Mouse (Mus musculus): ENCODE measurements around the gene Atp6v1b1.

Atp6v1b1 gene

DNA sequence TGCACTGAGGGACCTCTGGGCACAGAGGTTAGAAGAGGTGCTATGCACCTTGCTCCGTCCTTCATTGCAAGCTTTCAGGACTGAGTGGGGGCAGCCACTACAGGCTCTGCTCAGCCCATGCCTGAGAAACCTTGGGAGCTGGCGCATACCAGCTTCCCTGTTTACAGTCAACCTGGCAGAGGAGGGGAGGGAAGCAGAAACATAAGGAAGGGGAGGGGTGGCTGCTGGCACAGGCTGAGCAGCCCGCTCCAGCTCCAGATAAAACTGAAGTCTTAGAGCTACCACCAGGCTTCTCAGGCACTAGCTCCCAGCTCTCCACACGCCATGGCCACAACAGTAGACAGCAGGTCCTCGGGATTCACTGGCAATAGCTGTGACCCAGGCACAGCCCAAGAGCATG lies at the start of gene Atp6v1b1:
Gene Atp6v1b1, plus strand, starts transcription at position 230 of the 400 bp plus-strand sequence.
- no peak for DNase-seq (ENCODE audit: extremely low spot score, low spot score)

DNA sequence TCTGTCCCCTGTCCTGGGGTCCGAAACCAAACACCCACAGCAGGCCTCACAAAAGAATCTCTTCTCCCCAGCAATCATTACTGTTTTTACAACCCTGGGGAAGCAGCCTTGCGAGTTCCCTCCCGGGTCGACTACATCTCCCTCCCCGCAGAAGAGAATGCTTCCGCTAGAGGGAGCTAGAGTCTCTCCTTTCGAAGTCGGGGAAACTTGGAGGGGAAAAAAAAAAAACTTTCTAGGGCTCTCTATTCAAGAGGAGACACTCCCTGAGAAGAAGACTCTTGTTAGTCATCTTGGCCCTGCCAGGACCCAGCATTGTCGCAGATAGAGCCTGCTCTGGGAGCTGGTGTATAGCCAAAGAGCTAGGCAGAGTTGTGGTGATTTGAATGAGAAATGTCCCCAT lies 49.0 kb upstream of the Atp6v1b1 start:
- DNase-seq (ENCODE audit: extremely low spot score, low spot score): peak; percentile 61

DNA sequence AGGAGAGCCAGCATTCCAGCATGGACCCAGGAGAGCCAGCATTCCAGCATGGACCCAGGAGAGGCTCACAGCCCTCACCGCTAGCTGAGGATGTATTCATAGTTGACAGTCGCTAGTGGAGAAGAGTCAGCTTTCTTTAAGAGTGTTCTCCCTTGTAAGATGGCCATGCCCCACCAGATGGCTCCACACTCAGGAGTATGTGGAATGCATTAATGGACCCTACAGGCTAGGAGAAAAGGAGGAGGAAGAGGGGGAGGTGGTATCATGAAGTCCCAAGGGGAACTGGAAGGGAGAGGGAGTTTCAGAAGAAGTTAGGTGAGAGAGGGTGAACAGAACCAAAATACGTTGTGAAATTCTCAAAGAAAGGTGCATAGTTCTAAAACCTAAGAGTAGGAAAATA lies 47.1 kb upstream of the Atp6v1b1 start:
- DNase-seq (ENCODE audit: extremely low spot score, low spot score): no peak

DNA sequence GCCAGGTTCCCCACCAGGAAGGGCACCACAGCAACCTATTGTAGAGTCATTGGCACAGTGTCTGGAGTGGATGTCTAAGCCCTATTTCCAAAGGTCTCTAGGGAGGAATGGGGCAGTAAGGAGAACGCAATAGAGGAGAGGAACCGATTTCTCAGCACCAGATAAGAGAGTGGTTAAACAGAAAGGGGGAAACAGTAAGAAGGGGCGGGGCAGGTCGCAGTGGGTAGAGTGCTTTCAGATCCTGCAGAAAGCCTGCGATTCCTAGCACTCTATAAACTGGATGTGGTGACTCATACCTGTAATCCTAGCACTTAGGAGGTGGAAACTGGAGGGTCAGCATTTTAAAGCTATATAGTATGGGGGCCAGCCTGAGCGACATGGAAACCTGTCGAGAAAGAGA lies 46.1 kb upstream of the Atp6v1b1 start:
- no peak for DNase-seq (ENCODE audit: extremely low spot score, low spot score)

DNA sequence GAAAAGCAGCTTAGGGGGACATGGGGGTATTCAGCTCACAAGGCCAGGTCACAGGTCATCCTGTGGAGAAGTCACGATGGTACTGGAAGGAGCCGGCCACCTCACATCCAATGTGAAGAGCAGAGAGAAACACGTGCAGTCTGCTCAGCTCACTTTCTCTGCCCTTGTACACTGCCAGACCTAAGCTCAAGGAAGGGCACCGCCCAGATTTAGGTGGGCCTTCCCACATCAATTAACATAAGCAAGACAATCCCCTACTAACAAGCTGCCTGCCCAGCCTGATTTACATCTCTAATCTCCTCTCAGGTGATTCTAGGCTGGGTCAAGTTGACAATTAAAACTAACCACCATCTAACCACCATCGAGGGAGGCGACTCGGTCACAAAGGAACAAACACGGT lies 44.9 kb upstream of the Atp6v1b1 start:
- DNase-seq (ENCODE audit: extremely low spot score, low spot score): peak; percentile 21

DNA sequence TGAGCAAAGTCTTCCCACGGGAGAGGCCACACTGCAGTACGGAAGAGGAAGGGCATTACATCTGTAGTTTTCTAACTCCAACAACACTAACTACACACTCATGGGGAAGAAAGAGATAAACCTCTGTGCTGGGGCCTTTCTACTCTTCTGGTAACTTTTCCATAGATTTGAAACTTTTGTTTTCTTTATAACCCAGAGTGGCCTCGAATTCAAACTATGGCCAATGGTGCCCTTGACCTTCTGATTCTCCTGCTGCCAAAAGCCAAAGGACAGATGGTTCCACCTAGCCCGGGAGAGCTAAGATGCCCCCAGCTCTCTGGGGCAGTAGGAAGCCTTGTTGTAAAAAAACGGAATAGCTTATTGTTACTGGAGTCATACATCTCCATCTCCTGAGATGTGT lies 42.8 kb upstream of the Atp6v1b1 start:
- no peak for DNase-seq (ENCODE audit: extremely low spot score, low spot score)

DNA sequence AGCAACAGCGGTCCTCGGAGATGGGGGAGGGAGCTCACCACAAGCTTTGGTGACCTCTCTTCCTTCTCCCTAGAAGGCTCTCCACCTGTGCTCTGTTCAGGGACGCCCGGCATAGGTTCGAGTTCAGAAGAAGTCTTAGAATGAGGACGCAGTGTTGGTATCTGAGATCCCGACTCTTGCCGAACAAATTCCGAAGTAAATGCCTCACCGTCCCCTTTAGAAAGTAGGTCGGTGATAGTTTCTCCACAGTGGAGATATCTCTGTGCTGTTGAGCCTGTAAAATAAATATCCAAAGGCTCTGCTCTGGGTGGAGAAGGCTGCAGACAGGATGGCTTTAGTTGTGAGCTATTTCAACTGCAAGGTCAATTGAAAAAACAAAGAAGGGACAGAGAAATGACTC lies 41.8 kb upstream of the Atp6v1b1 start:
- peak; percentile 53 for DNase-seq (ENCODE audit: extremely low spot score, low spot score)

DNA sequence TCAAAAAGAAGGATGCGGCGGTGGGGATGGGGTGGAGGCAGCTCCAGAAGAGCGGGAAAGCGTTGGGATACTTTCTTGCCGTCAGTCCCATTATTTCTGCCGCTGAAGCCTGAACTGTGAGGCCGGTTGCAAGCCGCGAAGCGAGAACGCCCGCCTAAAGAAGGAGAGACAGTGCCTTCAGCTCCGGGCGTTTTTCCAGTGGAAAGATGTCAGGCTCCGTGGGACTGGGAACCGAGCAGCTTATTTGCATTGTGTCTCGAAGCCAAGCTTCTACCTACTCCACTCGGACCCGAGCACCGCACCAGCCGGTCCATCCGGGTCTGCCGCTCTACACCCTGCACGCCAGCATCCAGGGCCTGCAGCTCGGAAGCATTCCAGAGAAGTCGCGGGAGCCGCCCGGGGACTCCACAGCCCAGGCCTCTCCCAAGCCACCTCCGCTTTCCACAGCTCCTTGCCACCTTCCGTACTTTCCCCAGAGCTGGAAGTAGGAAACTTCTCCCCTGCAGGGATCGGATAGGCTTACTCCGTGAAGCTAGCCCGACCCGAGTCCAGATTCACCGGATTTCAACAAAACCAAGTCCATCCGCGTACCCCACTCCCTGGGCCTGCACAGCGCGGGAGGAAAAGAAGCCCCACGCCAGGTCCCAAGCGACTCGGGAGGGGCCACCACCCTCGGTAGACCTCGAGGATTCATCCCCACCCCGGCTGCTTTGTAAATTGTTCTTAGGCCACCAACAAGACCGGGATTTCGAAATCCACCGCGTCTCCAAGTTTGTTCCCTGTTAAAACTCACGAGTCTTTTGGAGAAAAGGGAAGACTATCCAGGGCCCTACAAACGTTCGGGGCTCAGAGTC lies 40.4 kb upstream of the Atp6v1b1 start:
- DNase-seq (ENCODE audit: extremely low spot score, low spot score): peak; percentile 77

DNA sequence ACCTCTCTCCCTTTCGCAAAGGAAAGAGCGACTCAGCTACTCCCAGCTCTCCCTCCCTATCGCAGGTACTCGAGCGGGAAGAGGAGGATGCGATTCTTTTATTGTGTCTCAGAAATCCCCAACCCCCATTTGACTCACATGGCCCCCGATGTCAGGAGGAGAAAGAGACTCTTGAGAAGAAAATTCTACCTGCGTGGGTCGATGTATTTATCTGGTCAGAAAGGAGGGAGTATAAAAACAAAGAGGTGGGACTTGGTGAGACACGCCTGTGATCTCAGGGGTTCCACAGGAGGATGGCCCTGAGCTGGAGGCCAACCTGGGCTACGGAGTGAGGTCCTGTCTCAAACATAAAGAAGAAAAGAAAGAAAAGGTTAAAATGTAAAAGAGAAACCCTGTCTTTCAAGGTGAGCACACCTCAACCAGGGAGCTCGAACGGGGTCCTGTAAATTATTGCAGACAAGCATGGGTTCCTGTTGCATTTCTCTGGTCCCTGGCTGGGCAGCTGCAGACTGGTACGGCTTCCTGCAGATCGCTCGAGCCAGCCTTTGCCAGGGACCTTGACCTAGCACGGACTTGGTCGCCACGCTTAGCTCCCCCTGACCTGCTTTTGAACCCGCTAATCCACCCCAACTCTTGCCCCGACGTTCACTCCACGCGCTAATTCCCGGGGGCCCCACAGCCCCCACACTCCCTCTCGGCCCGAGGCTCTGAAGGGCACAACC lies 39.6 kb upstream of the Atp6v1b1 start:
- DNase-seq (ENCODE audit: extremely low spot score, low spot score): peak; percentile 58

DNA sequence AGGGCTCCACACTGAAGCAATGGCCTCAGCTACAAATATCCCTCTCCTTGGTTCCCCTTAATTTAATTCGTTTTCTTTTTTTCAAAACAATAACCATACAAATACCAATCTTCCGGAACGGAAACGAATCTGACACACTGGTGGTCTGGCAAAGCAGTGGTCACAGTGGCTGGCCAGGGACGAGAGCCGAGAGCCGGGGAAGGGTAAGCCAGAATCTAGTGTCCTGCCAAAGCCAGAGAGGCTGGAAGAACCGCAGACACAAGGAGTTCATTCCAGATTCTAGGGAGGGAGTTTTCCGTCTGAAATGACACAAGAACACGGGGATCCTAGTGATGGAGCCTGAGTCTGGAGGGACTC lies 39.1 kb upstream of the Atp6v1b1 start:
- no peak for DNase-seq (ENCODE audit: extremely low spot score, low spot score)

DNA sequence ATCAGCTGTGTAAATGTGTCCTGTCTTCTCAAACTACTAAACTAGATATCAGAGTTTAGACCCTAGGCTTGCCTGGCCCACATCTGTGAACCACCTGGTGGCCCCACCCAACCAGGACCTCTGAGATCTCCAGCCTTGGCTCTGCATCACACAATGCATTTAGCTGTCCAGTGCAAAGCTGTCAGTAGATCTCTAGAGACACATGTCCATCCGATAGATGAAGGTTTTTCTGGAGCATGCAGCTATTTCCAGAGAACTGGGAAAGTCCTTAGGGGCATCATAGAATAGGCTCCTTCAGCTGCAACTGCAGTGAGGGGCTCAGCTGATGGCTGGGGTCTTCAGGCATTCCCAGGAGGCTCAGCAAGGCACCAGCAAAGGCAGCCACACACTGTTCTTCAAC lies 38.5 kb upstream of the Atp6v1b1 start:
- peak; percentile 56 for DNase-seq (ENCODE audit: extremely low spot score, low spot score)

DNA sequence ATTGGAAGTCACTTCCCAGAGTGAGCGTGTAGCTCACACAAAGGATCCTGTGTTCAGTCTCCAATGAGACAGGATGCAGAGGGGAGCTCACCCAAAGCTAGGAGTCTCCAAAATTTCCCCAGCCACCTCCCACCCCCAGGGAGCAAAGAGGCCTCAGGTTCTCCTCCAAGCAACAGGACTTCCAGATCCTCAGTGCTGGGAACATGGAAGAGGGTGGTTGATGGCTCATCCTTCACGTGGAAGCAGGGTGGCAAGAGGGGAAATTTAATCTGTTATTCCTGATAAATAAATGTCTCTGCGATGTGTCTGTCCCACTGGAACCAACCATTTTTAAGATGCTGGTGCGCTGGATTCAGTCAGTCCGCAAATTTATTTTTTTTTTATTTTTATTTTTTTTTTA lies 38.1 kb upstream of the Atp6v1b1 start:
- DNase-seq (ENCODE audit: extremely low spot score, low spot score): no peak

DNA sequence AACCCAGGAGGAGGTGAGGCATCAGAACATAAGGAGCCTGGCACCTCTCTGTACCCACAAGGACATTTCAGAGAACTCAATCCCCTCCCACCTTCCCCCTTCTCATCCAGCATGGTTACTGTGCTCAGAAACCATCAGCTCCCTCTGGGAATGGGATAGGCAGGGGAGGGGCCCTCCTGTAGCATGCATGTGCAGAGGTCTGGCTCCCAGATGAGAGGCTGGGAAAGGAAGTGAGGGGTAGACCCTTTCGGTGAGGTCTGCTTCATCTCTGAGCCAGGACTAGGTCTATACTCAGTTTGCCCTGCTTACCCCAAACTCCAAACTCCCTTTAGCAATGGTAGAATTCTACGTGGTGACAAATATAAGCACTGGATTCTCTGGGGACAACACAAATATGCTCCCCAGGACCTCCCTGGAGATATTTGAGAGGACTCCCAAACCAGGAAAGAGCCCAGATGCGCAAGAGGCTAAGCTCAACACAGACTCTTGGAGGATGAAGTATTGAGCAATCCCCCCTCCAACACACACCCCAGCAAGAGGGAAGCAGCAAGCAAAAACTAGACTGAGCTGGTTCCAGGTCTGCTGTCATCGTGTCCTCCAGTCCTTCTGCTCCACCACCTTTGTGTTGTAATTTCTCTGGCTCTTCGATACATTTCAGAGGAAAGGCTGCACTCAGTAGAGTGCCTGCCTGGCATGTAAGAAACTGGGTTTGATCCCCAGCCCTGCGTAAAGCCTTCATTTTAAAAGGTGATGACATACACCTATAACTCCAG lies 34.9 kb upstream of the Atp6v1b1 start:
- no peak for DNase-seq (ENCODE audit: extremely low spot score, low spot score)

DNA sequence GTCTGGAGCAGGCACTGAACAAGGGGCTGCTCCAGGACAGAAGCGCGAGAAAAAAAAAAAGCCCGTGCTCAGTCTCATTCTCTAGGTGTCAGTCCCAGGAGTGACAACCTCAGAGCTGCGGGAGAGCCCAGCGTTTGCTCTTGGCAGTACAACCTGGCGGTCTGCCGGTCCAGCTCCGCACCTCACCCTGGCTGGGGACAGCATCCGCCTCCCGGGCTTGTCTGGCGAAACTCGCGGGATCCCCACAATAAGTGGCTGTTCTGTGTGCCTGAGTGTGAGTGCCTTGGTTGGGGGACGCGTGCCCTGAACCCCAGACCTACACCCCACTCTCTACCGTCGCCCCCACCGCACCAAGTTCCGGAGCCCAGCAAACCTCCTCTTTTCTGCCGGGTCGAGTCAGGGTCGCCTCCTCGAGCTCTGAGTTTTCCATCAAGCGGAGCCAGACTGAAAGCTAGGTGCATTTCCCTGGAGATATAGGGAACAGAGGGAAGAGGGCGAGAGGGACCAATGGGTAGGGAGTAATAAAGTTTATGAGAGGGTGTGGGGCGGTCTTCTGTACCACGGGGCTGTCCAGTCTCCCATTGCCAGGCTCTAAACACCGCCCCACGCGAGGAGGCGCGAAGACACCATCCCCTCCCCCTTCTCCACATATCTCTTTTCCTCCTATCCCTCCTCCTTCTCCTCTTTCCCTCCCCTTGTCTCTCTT lies 32.3 kb upstream of the Atp6v1b1 start:
- DNase-seq (ENCODE audit: extremely low spot score, low spot score): peak; percentile 48

DNA sequence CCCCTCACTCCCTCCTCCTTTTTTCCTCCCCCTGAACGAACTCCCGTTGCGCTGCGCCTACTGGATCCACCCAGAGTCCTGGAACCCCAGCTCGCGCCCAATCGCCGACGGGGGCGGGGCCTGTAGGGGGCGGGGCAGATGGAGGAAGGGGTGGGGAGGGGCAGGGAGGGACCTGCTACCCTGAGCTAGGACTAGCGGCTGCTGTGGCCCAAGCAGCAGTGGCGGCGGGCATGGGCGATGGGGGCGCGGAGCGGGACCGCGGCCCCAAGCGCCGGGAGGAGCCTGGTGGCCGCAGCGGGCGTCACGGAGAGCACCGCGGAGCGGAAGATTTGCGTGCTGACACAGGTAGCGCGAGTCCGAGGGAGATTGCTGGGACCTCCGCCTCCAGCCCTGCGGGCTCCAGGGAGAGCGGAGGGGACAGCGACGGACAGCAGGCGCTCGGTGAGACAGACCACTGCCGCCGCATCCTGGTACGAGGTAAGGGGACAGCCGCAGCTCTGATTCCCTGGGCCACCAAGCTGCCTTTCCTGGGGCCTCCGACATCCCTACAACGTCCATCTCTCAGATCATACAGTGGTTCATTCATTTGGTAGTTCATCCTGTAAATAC lies 31.6 kb upstream of the Atp6v1b1 start, which contains the start of gene Vax2:
Gene Vax2, plus strand, starts transcription at position 198 of the 609 bp plus-strand sequence.
- DNase-seq (ENCODE audit: extremely low spot score, low spot score): peak; percentile 93

DNA sequence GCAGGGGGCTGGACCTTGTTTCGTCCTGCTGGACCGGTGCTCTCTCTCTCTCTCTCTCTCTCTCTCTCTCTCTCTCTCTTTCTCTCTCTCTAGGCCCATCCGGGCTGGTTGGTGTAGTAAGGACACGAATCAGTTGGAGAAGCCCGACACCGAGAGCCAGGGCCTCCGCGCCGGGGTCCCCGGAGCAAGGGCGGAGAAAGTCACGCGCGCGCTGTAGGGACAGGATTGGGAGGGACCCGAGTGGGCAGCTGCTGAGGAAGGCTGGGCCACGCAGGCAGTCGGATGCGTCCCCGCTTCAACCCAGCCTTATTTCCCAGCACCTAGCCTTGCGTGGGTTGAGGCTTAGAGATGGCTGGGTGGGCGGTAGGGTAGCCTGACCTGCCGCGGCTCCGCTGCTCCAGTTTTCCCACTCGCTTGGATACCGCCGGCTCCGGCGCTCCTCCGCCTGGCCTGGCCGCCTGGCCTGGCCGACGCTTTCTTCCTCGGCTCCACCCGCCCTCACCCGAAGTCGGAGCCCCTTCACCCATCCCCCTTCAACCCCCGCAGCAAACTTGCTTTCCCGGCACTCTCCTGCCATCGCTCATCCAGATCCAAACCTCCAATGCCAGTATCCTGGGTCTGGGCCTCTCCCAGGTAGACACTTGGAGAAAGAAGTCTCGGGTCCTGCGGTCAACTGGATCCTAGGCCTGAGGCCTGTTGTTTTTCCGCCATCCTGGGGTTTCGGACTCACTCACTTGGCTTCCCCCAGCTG lies 30.9 kb upstream of the Atp6v1b1 start:
- DNase-seq (ENCODE audit: extremely low spot score, low spot score): peak; percentile 61

DNA sequence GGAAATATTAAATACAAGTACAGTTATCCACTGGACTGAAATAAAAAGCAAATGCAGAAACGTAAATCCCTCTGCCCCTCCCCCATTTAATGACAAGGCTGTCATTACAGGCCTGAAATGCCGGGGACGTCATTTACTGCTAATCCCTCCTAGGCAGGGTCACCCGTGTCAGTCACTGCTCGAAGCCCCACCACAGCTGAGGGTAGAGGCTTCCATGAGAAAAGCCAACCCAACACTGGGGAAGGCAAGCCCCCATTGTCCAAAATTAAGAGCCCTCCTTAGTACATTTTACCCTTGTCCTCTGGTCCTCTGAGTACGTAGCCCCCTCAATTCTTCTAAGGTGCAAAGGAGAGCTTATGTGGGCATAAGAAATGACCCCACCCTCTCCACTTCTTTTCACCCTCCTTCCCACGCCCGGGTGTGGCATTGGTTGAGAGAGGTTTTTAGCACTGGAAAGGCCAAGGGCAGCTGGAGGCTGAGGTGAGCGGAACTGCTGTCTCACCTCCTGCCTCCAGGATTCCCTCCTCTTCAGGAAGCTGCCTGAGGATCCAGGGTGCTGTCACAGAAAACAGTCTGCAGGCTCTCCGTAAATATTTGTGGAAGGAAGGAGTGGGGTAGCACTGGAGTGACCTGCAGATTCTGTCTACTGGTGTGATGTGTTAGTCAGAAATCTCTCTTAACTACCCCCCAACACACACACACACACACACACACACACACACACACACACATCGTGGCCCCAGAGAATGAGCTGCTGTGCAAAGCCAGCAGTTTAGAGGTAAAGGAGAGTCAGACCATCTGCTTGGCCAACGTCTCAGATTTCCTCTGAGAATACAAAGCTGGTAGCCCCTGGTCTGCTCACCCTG lies 29.3 kb upstream of the Atp6v1b1 start:
- DNase-seq (ENCODE audit: extremely low spot score, low spot score): peak; percentile 58

DNA sequence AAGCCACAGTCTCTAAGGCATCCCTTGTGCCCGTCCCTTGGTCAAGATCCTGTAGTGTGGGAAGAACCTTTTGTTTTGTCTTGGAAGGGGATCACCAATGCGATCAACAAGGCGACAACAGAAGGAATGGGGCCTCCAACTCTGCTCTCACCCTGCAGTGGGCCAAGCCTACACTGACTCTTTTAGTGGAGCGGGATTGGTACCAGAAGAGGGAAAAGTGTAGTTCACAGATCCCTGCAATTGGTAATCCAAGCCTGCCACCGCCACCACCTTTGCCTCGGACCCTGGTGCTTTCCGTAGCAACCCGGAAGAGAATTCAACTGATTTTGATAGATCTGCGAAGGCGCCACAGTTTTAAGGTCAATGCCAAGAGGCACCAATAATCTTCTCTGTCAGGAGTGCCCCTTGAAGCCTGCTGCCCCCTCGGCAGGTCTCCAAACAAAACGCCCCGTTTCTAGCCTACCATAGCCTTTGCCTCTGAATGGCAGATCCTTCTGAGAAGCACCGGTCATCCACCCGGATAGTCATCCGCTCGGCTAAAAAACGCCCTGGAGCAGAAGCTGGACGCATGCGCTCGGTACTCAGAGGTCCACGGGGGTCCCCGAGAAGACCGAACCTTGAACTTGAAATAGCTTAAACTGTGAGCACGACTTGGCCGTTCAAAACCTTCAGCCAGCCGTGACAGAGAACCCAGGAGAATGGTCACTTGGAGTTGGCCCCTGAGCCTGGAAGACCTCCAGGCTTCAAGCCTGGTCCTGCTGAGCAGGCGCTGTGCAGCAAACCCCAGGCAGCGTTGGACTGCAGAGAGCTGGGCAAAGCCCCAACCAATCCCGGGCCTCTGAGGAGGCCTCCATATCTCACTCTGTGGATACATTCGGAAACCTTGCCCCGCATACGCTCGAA lies 28.3 kb upstream of the Atp6v1b1 start:
- DNase-seq (ENCODE audit: extremely low spot score, low spot score): no peak
